Mouse (Mus musculus) ovary, postnatal 36 days (tissue): ENCODE measurements around the gene Vmn1r101.
"Not testable (repeated sequence)": the region's sequence is repeated elsewhere in the genome, so short reads cannot be mapped to it uniquely, and the experiment has no call there.

Experiments
- DNase-seq: peaks from one replicate; pipeline ENCODE4 v3.0.0; 2022; ENCODE audit warnings: low spot score, mixed read lengths

The Vmn1r101 gene

DNA sequence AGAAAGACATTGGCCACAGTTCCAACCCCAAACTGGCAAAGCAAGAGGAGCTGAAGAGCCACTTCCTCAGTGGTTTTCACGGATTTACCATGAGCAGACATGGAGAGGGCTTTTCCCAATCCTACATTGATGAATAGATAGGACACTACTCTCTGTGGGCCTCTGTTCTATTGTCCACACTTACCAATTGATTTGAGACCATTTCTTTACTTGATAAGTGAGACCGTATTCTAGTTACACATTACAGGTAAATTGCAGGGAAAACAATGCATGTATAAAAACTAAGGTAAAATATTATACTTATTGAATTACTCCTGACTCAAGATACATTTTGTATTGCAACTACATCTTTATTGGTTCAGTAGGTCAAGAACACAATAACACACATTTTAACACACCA, at the start of gene Vmn1r101:
TSS of gene Vmn1r101 (minus strand) at position 101 of the 400 bp plus-strand sequence.
- not testable (repeated sequence) for DNase-seq

- DNase-seq, result not testable (repeated sequence)
These were observed 32.4 kb upstream of the Vmn1r101 start, which contains the start of gene Gm10670 for GRCm38 (mm10) chr7:20474825-20475224. Gene Gm10670 (minus strand): TSS chr7:20474925.

- DNase-seq, result not testable (repeated sequence)
These were observed 24.8 kb downstream of the Vmn1r101 start, which contains the start of gene Vmn1r100 for GRCm38 (mm10) chr7:20417642-20418041. Gene Vmn1r100 (plus strand): TSS chr7:20417942.
